ENCODE assay signal across 18 mouse cellular contexts in genomic region chr16:32186056-32186455, GRCm38 (mm10). TPM values are rescaled to one million over a fixed set of nuclear protein-coding genes. Genes with fewer than 3 reads are reported as not detected.
"Had no signal": no experiment of that assay in that cellular context is flagged by ENCODE, and none has a peak within 500 bp of the region (broad histone marks: within the 10 kb centered on the region; RNA-seq: fewer than 3 reads in every experiment).

No protein-coding gene starts in this region.

- H3K4me2 ChIP-seq: limb, embryonic 12.5 days had no signal

- H3K27me3 ChIP-seq: limb, embryonic 12.5 days had no signal

- DNase-seq: kidney, postnatal 36 days; layer of hippocampus, adult 9-11 months; layer of hippocampus, postnatal 36 days; lung, adult 18-20 months; midbrain, embryonic 14.5 days; right cerebral cortex, adult 18-20 months; right cerebral cortex, postnatal 25 days; thymus, postnatal 4 days had no signal

- H3K9me3 ChIP-seq: limb, embryonic 12.5 days had no signal

- H3K4me3 ChIP-seq: limb, embryonic 12.5 days had no signal

- H3K9ac ChIP-seq: limb, embryonic 12.5 days; liver, embryonic 14.5 days had no signal

- H3K27ac ChIP-seq: limb, embryonic 12.5 days; liver, embryonic 14.5 days; stomach, postnatal 0 days had no signal

- H3K36me3 ChIP-seq: limb, embryonic 12.5 days had no signal

RNA-seq across cellular contexts. Expression of gene Bex6, which starts 6.4 kb away (rescaled TPM):
- total RNA-seq: layer of hippocampus, adult 18-20 months; layer of hippocampus, postnatal 36 days; left cerebral cortex, adult 8-10 months; left cerebral cortex, postnatal 36 days; liver, adult 2 months had no signal
- polyA plus RNA-seq: kidney, embryonic 16.5 days; limb, embryonic 12.5 days; liver, adult 2 months; midbrain, embryonic 14.5 days; neural tube, embryonic 14.5 days; small intestine, adult 2 months; stomach, postnatal 0 days had no signal
